9 mouse cellular contexts compared by ENCODE assay signal in genomic region chr3:137322304-137322703, GRCm38 (mm10). TPM values are rescaled to one million over a fixed set of nuclear protein-coding genes. Genes with fewer than 3 reads are reported as not detected.
DNase-seq lines count a peak whose midpoint lies in the region; ATAC-seq lines count a peak whose summit lies in the region.
"Had no signal": no experiment of that assay in that cellular context is flagged by ENCODE, and none has a peak within 500 bp of the region (broad histone marks: within the 10 kb centered on the region; RNA-seq: fewer than 3 reads in every experiment).

No protein-coding gene starts in this region.

- peak; percentile 34 to 37 for DNase-seq in cerebellum, postnatal 25 days
- no peak for DNase-seq in cerebellum, adult 8-10 months
- DNase-seq in ZHBTc4 (ENCODE audit: low read depth, low spot score), result peak; percentile 9
- peak; percentile 53 to 79 for DNase-seq in kidney, postnatal 25 days
- no peak for DNase-seq in thymus, postnatal 4 days
- no peak for DNase-seq in thymus, adult 18-20 months
- DNase-seq in layer of hippocampus, postnatal 25 days (ENCODE audit: extremely low spot score in 1 of 2, low spot score in 1 of 2), result no peak

- H3K27ac ChIP-seq in heart, embryonic 15.5 days, result no peak overlapping the region

- no peaks in the 10 kb centered on the region for H3K27me3 ChIP-seq in heart, embryonic 15.5 days

- no peak overlapping the region for H3K4me2 ChIP-seq in heart, embryonic 15.5 days

- no peaks in the 10 kb centered on the region for H3K9me3 ChIP-seq in heart, embryonic 15.5 days (replicated peaks)

- no peak overlapping the region for H3K4me3 ChIP-seq in heart, embryonic 15.5 days
- H3K4me3 ChIP-seq: myocyte had no signal

- H3K36me3 ChIP-seq in heart, embryonic 15.5 days, result no peaks in the 10 kb centered on the region

- 59% methylated on average over 12 of the region's 12 CpGs for WGBS in heart, embryonic 15.5 days

- no peak overlapping the region for H3K9ac ChIP-seq in heart, embryonic 15.5 days

- no peaks in the 10 kb centered on the region for H3K4me1 ChIP-seq in heart, embryonic 15.5 days (replicated peaks)

- ATAC-seq in heart, embryonic 15.5 days (replicated peaks; ENCODE audit: insufficient number of reproducible peaks, insufficient read depth, low FRiP score, low read depth), result 0 out of 2 replicates have a peak, but pooled peaks have one; percentile 14

RNA-seq across cellular contexts. Expression of gene Emcn, which starts 18.6 kb away (rescaled TPM):
- 61.4 and 61.9 TPM in 2 replicates for polyA plus RNA-seq in heart, embryonic 15.5 days (2015; fragmentation: Nextera tagmentation; extraction: Ambion mirVana)
- 10 to 100 TPM in 1 of 2 experiments, 1 to 10 TPM in 1; 6.4 to 10.6 TPM for total RNA-seq in layer of hippocampus, postnatal 25 days (2021)
- polyA plus RNA-seq: myocyte had no signal

Comparison
In these comparisons a context has a peak if more than half of its experiments do, and no peak if none do; other contexts are left out.
1. DNase-seq: peak in cerebellum, postnatal 25 days (2 of 2), ZHBTc4 (single experiment) and kidney, postnatal 25 days (2 of 2); none in cerebellum, adult 8-10 months (single experiment), thymus, postnatal 4 days (single experiment), thymus, adult 18-20 months (0 of 2) and layer of hippocampus, postnatal 25 days (0 of 2).